Mouse (Mus musculus) layer of hippocampus, postnatal 36 days (tissue): Measurements from ENCODE around the gene Elmsan1. TPM values are rescaled to one million over a fixed set of nuclear protein-coding genes. Genes with fewer than 3 reads are reported as not detected.

Experiments used
- DNase-seq, 2 experiments: peaks; one replicate each; pipeline ENCODE4 v3.0.0; 2022
- total RNA-seq, 2 experiments: library from RNA; stranded (reverse); gene quantifications; 2 replicates each; pipeline ENCODE4 v1.2.3; 2021

The Elmsan1 gene
- total RNA-seq, 2 experiments from 2014 or later: 21.0 to 24.1 TPM

DNA sequence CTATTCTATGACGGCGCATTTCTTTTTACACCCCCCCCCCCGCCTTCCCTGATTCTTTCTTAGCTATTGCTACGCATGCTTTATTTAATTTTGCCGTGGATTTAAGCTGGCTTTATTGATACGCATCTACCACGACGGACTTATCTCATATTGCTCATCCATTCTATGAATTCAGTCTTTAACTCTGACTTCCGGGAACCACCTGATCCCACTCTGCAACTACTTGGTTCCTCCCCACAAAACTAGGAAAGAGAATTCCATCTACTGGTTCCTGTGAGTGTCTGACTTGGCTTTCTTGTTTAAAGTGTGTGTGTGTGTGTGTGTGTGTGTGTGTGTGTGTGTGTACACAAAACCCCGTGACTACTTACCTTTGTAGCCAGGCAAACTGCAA is 70.1 kb downstream of the Elmsan1 start:
- no peak for DNase-seq

GRCm38 (mm10) chr12:84147954-84148621 is 70.6 kb downstream of the Elmsan1 start, which contains the start of gene Pnma1:
Gene Pnma1 (minus strand): TSS chr12:84148489.
- DNase-seq: peak; percentile 77 to 78

GRCm38 (mm10) chr12:84142281-84143050 is 76.2 kb downstream of the Elmsan1 start:
- DNase-seq: no peak

DNA sequence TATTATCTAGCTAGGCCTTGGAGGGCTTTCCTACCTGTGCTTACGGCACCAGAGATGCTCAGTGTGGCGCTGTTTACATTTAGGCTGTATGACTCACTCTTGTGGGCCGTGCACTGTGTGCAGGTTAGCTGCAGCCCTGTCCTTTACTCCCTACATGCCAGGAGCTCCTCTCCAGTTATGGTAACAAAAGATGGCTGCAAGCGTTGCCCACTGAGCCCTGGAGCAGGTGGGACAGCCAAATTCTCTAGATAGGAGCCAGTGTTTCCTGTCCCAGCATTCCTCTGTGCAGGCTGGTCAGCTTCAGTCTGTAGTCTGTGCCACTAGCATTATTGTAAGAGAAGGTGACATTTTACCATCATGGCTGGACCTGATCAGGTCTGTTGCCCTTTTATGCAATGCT is 77.4 kb downstream of the Elmsan1 start:
- DNase-seq: no peak

DNA sequence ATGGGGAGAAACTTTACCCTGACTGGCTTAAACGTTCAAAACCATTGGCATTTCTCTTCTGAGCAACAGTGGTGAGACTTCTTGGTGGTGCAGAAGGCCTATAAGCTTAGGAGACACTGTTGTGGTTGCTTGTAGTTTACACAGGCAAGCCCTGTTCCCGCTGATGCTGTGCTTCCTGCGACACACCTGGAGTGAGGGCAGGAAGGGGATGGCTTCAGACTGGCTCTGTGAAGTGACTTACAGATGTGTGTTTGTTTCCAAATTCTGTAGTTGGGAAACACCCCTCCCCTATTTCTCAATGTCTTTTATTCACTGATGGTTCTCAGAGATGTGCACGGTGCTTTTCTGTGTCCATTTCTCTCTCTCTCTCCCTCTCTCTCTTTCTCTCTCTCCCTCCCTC is 78.5 kb downstream of the Elmsan1 start:
- no peak for DNase-seq

GRCm38 (mm10) chr12:84137131-84137530 is 81.5 kb downstream of the Elmsan1 start:
- no peak for DNase-seq

- DNase-seq: no peak
Measured at GRCm38 (mm10) chr12:84132265-84132664, 86.4 kb downstream of the Elmsan1 start.

DNA sequence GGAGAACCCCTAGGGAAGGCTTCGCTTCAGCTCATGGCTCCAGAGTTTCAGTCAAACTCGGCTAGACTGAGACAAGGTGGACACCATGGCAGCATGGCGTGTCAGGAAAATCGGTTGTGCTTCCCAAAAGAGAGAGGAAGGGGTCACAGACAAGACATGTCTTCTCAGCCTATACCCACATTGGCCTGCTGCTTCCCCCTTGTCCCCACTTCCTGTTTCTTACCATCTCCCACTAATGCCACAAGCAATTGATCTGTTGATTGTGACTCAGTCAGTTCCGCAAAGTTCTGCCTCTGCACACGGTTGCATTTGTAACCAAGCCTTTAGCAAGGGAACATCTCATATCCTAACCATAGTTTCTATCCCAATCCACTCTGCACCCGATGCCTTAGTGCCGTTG is 88.8 kb downstream of the Elmsan1 start:
- DNase-seq: no peak

- DNase-seq: no peak
Measured at GRCm38 (mm10) chr12:84128576-84128975, 90.1 kb downstream of the Elmsan1 start.

DNA sequence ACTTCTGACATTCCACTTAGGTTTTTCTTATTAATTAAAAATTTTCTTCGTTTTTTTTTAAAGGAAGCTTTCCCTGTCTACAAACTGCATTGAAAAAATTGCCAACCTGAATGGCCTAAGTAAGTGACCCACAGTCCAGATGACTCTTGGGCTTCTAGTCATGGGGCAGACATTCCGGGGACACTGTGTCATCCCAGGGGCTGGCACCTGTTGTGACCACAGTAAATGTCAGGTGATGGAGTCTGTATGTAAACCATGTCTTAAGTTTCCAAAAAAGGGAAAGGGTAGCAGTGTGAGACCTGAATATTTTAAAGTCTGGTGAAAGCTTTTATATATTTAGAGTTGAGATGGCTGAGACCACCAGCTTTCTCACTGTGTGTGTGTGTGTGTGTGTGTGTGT is 91.8 kb downstream of the Elmsan1 start:
- DNase-seq: no peak

DNA sequence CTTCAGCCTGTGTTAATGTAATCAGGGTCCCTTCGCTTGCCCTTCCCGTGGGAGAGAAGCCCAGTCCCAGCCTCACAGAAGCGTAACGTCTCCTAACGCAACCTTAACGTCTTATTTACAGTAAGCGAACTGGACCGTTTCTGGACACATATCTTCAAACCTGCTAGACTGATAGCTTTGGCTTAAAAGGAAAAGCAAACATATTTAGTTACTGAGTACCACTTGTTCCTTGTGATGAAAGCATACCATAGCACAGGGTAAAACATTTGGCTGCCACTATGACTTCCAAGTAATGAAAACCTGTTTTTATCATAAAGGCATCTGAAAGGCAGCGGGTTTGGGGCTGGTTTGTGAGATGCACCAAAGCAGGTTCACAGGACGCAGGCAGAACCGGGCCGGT is 92.8 kb downstream of the Elmsan1 start:
- DNase-seq: no peak

GRCm38 (mm10) chr12:84119584-84119983 is 99.1 kb downstream of the Elmsan1 start:
- no peak for DNase-seq

DNA sequence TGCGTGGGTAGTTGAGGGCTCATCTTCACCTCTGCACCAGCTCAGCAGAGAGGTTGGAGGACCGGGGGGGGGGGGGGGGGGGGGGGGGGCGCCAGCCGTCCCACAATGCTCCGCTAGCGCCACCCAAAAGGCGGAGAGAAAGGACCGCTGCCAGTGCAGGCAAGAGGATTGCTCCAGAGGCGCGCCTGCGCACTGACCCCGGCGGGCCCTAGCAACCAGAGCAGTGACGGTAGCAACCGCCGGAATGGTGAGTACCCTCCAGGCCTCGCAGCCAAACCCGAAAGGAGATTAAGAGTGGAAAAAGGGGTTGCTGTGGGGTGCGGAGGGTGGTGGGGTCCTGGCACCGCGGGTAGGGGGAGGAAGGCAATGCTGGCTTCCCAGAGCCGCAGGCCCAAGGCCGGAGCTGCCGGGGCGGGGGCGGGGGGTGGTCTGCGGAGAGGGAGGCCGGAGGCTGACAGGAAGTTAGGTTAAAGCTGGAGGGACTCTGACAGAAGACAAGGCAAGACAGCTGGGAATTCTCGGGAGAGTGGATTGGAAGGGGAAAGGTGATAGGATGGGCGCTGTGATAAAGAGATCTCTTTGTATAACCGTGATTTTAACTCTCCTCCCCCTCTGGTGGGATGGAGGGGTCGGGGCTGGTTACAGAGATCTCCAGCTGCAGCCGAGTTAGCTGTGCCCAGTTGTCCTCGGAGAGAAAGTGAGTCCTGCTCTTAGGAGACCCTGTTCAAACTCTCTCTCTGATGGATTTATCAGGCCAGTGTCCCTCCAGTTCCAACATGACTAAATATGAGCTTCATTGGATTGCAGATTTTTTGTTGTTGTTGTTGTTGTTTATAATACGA is 104.3 kb downstream of the Elmsan1 start, which contains the start of gene Dnal1:
Gene Dnal1, plus strand, starts transcription at position 214 of the 842 bp plus-strand sequence.
- peak; percentile 86 to 87 for DNase-seq

- DNase-seq: no peak
Measured at GRCm38 (mm10) chr12:84113676-84114075, 105.0 kb downstream of the Elmsan1 start.

DNA sequence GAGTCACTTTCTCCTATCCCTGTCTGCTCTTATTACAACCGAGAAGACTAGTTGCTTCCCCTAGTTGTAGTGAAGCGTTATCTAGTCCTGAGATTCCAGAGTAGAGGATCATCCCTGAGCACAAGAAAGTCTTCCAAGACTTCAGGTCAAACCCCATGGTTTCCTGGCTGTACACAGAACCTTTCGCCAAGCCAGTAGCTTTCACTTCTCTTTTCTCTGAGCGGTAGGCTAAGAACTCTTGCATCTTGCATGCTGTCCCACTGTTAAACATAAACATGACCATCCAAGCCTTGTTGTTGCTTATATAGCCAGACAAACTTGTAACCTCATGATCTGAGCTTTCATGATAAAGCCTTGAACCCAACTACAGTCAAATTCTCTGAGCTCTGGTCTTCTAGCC is 107.9 kb downstream of the Elmsan1 start:
- no peak for DNase-seq

DNA sequence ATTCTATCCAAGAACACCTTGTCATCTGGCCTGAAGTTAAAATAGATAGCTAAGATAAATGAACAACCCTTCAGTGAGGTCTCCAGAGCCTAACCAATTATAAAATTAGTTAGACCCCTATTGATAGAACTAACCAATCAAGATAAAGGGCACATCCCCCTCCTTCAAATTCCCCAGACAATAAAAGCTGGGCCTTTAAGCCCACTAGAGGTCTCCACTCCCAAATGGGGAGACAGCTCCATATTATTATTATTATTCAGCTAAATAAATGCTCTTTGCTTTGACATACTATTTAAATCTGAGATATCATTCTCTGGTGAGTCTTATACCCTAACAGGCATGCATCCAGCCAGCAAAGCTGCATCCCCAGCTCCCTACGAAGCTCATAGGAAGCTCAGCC is 108.8 kb downstream of the Elmsan1 start:
- DNase-seq: no peak

DNA sequence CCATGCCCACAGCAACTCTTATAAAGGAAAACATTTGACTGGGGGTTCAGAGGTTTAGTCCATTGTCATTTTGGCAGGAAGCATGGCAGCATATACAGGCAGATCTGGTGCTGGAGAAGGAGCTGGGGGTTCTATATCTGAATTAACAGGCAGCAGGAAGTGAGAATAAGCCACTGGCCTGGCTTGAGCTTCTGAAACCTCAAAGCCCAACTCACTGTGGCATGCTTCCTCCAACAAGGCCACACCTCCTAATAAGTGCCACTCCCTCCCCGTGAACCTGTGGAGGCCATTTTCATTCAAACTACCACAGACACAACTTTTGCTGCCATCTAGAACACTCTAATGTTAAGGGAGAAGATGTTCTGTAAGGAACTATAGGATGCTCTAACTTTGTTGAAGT is 111.0 kb downstream of the Elmsan1 start:
- DNase-seq: no peak

- DNase-seq: no peak
Measured at GRCm38 (mm10) chr12:84107012-84107411, 111.7 kb downstream of the Elmsan1 start.

- DNase-seq: no peak
Measured at GRCm38 (mm10) chr12:84101493-84101845, 117.2 kb downstream of the Elmsan1 start.

- DNase-seq: peak; percentile 35 to 42
Measured at GRCm38 (mm10) chr12:84100604-84101492, 117.8 kb downstream of the Elmsan1 start, which contains the start of gene Acot6. Gene Acot6 (plus strand): TSS chr12:84100654.

DNA sequence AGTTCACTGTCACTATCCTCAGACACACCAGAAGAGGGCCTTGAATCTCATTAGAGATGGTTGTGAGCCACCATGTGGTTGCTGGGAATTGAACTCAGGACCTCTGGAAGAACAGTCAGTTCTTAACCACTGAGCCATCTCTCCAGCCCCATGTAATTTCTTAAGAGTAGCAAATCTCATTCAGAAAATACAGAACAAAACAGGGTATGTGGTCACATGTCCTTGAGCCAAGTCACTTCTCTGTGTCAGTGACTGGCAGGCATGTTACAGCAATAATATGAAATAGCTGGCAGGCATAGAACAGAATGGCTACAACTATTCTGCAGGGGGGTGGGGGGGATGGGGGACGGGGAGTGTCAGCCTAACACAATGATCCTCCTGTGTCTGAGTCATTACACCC is 118.6 kb downstream of the Elmsan1 start:
- DNase-seq: no peak

DNA sequence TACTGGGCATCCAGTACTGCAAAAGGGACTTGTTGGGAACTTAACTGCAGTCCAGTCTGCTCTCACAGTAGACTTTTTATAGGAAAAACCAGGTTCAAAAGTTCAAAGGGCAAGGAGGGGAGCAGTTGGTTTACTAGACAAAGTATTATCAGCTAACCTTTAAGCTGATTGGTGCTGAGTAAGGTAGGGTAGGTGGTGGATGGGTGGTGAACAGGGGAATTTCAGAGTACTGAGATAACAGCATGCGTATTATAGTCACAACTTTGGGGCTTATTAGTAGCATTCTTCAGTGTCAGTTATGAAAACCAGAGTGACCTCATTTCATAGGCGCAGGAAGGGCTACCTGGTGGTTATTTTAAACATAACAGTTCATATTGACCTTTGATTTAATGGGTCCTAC is 119.1 kb downstream of the Elmsan1 start:
- no peak for DNase-seq
